Mouse (Mus musculus) adrenal gland, postnatal 0 days (tissue): Measurements from ENCODE around the gene Shisal2b. TPM values are rescaled to one million over a fixed set of nuclear protein-coding genes. Genes with fewer than 3 reads are reported as not detected.

Experiments used
- polyA plus RNA-seq: library from polyadenylated mRNA; unstranded; fragments of >200 nt; fragmentation: Nextera tagmentation; extraction: Ambion mirVana; gene quantifications from 2 replicates; pipeline ENCODE4 v1.2.1, GENCODE M21; 2015

Gene Shisal2b
- polyA plus RNA-seq: 0.48 TPM in 1 of 2 replicates, not detected in the other

DNA sequence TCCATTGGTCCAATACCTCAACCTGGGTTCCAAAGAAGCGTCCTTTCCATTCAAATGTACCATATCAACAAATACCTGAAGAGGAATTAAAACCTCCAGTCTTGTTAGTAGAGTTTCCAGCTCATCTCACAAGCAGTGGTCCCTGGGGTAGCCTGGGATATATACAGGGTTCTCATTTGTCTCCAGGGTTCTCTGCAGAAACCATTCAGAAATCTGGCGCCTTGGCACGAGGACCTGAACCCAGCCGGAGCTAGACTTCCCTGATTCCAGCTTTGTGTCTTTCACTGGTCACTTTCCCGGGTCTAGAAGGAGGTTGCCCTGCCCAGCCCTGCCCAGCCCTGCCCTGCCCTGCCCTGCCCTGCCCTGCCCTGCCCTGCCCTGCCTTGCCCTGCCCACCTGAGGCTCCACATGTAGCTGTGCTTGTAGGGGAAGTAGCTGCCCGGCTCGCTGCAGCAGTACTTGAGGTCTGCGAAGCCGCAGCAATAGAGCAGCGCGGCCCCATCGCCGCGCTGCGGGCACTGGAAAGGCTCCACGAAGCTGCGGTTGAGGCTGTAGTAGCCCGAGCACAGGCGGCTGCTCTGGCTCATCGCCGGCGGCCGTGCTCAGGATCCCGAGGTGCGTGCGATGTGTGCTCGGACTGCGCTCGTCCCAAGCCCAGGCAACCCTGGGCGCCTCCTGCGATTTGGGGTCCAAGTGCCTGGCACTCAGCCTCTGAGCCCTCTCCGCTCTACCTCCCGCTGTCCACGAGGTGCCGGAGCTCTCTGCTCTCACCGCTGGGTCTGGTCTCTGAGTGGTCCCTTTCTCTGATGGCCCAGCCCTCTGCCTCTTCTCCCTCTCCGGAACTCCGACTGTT is at the start of gene Shisal2b:
Gene Shisal2b (minus strand): TSS at position 767 of the 853 bp plus-strand sequence.

DNA sequence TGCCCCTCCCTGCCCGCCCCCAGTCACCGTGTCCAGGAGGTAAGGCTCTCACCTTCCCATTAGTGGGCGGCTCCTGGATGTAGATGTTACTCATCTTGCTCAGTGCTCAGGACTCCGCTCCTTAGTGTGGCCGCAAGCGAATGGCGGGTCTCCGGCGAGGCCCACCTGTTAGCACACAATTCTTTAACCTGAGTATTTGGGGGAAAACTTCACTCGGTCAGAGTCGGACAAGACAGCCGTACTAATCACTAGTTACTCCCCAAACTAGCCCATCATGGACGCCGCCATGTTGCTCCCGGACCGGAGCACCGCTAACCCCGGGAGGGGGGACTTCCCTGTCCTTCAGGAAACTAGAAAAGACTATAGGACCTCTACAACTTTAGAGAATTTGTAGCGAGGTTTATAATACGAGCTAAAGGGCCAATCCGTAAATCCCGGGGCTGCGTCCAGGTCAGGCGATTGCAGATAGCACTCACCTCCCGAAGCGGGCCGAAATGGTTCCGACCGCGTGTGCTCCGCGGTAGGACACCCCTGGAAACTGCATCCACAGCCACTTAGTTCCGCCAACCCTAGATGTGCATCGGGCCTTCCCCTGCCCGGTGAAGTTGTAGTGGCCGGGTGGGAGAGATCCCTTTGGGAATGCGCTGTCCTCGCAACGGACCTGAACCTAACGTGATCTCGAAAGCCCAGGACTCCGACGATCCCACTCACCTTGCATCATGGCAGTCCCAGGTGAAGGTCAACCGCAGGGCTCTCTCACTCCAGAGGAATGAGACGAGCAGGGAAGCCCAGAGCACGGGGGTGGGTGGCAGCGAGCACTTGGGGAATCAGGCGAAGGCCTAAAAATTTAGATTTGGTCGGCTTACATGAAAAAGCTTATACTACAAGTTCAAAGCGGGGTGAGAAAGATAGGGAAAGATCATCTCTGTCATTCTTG is 46.8 kb downstream of the Shisal2b start, which contains the start of gene Cwc27:
Gene Cwc27 (minus strand): TSS at position 508 of the 937 bp plus-strand sequence.

Other genes with a start within 250 kb of the Shisal2b start
- 19.7 and 20.3 TPM in 2 replicates for gene Srek1ip1, start 71.4 kb downstream of the Shisal2b start, polyA plus RNA-seq
- gene Cwc27, start 46.8 kb downstream of the Shisal2b start, polyA plus RNA-seq: 17.6 and 20.4 TPM in 2 replicates
- gene Rgs7bp, start 191.0 kb upstream of the Shisal2b start, polyA plus RNA-seq: 1.4 and 2.0 TPM in 2 replicates
- gene 4933425L06Rik, start 218.2 kb upstream of the Shisal2b start, polyA plus RNA-seq: not detected in 2 replicates